Mouse (Mus musculus) layer of hippocampus, adult 8-10 months (tissue): ENCODE data around the gene Ros1. TPM values are rescaled to one million over a fixed set of nuclear protein-coding genes. Genes with fewer than 3 reads are reported as not detected.
A peak's percentile ranks its signal among the peaks of the same experiment; 100 is the strongest.

Experiments
- DNase-seq, 2 experiments: peaks; one replicate each; pipeline ENCODE4 v3.0.0; 2022; ENCODE audit warnings: low spot score in 2 of 2
- total RNA-seq, 4 experiments: library from RNA; stranded (reverse); gene quantifications; 2 replicates each; pipeline ENCODE4 v1.2.4; 2022

Gene Ros1
- total RNA-seq, 4 experiments from 2014 or later: 0.05 TPM; not detected in 3

DNA sequence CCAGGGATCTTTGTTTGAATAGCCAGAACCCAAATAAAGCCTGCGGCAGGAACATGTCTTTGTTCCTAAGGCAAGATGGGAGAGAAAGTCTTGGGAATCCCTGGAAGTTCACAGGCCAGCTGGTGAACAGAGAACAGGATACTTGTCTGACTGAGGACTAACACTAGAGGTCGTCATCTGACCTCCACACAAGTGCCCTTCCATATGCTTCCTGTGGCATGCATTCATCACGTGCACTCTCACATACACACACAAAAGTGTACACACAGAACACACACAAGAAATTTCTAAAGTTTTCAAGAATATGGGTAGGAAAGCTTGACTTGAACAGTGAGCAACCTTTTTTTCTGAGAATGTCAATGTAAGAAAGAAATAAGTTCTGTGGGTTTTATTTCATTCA is 34.4 kb downstream of the Ros1 start:
- no peak for DNase-seq

GRCm38 (mm10) chr10:52159704-52160103 is 35.3 kb downstream of the Ros1 start:
- no peak for DNase-seq

DNA sequence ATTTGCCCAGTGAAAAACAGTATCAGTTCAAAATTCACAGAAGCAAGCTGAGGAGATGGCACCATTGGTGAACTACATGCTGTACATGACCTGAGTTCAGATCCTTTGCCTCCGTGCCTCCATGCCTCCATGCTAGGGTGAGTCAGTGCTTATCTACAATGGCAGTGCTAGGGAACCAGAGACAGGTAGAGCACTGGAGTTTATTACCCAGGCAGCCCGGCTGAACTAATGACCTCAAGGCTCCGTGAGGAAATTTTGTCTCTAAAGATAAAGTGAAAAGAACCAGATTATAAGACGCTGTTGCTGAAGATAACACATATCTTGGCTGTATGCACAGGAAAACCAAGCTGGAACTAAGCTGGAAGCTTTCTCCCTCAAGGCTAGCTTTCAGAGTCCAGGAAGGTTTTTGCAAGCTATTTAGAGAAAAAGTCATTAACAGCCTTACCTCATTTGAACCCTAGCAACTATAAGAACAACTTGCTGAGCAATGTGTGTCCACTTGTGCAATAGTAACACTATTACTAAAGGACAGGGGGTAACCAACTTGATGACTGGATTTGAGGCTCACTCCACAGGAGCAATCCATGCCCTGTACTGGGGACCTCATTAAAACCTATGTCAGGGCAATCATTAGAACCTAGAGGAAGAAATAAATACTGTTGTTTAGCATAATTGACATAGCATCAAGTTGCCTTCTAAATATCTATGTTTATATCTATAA is 61.5 kb downstream of the Ros1 start:
- no peak for DNase-seq

DNA sequence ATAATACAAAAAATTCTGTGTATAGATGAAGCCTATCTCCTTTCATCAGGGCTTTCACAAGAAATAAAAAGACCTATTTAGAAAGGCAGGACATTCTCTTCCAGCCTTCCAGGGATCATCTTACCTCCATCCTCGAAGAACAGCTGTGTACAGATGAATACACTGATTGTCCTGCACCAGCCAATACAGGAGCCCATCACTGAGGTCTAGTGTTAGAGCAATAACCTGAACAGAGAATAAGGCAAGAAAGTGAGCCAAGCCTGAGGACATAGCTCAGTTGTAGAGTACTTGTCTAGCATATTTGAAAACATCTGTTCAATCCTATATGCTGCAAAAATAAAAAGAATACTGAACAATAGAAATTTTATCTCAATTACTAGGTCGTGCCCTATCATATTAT is 64.3 kb downstream of the Ros1 start:
- DNase-seq: no peak

- no peak for DNase-seq
Measured at GRCm38 (mm10) chr10:52128874-52129412, 66.1 kb downstream of the Ros1 start.

DNA sequence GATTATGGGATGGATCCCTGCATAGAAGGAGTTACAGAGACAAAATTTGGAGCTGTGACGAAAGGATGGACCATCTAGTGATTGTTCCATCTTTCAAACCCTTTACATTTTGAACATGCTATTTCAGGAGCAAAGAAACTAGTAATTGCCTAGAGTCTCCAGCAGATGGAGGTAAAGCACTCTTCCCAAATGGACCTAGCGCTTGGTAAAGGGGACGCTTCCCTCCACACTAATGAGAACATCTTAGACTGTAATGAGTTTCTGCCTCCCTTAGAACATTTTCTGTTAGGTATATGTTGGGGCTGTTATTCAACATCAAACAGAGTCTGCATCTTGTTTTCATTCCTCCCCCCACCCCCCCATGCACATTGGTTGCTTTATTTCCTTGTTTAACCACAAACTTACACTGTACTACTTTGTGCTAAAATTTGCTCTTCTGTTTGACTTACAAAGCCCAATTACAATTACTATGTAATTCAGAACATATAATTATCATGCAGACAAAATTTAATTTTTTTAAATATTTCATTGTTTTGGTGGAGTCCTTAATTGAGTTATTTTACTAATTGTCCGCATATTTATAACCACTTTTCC is 88.8 kb downstream of the Ros1 start:
- peak in 1 of 2 experiments; percentile 12 for DNase-seq

DNA sequence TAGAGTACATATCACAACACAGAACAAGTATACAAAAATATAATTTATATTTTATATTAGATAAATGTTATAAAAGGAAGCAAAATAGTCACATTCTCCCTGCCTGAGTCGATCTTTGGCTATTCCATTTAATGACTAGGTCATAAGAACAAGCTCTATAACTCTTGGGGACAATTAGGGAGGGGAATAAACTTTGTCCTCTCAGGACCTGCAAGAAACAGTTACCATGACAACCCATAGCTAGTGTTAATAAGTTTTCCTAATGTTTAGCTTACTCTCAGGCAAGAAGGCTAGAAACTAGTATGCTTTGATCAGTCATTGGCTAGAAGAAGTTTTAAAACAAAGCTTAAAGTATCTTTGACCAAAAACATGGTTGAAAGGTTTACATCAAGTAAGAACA is 93.8 kb downstream of the Ros1 start:
- no peak for DNase-seq

DNA sequence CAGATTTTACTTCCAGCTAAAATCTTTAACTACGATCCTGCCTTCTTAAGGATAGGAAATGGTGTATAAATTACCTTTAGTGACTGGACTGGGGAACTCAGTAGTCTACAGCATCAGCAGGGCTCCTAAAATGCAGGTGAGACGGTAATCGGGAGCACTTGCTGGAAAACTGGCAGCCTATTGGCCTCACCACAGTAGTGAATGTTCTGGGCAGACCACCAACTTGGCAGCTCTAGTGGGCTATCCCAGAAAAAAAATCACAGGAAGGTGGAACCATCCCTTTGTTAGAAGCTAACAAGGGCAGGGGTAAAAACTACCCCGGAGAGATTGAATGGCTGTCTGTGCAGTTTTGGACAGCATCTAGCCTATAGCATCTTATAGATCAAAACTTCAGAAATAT is 102.9 kb downstream of the Ros1 start:
- DNase-seq: no peak

DNA sequence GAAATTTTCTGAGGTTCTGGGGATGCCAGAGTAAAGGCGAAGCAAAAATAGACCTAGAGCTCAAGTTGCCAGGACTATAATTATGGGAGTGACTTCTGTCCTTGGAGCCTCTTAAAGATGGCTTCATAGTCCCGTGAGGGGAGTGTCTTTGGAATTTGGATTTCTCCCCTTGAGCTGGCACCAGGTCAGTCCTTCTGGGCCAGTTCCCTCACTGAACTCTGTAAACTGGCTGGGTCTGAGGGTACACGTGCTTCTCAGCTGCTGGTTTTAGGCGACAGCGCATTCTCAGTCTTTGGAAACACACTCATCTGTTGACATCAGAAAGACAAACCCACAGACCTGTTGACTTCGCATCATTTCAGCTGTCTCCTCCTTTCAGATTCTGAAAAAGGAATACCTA is 108.4 kb downstream of the Ros1 start:
- no peak for DNase-seq

- peak in 1 of 2 experiments; percentile 23 for DNase-seq
Measured at GRCm38 (mm10) chr10:52072482-52072881, 122.6 kb downstream of the Ros1 start.

GRCm38 (mm10) chr10:52048287-52048686 is 146.8 kb downstream of the Ros1 start:
- DNase-seq: no peak

GRCm38 (mm10) chr10:52043086-52043485 is 152.0 kb downstream of the Ros1 start:
- no peak for DNase-seq

- DNase-seq: no peak
Measured at GRCm38 (mm10) chr10:52039392-52039791, 155.7 kb downstream of the Ros1 start.

- DNase-seq: no peak
Measured at GRCm38 (mm10) chr10:52033729-52034128, 161.3 kb downstream of the Ros1 start.

DNA sequence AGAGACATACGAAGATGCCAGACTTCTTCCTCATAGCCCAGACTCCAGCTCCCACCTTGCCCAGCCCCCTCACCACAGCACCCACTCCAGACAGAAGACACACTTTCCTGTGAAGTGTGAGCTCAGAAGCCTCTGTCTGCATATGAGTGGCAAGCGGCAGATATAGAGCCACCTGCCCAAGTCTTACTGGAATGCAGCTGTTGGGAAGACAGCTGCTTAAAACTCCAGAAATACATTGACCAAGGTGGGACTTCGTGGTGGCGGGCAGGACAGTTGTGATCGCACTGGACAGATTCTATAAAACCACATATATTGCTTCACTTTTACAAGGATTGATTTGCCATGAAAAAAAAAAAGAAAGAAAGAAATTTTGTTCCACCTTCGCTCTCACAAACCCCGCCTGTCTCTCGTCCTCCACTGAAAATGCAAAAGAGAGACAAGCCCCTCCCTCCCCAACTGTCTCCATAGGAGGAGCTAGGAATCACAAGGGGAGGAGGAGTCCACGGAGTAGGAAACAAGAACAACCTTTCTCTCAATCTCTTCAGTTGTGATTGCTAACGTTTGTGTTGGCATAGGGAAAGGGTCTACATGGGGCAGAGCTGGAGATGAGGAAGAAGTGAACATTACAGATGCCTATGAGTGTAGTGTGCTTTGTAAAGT is 165.5 kb downstream of the Ros1 start:
- DNase-seq: no peak

- DNase-seq: no peak
Measured at GRCm38 (mm10) chr10:52028561-52029370, 166.3 kb downstream of the Ros1 start.

- no peak for DNase-seq
Measured at GRCm38 (mm10) chr10:52027161-52028035, 167.6 kb downstream of the Ros1 start.

DNA sequence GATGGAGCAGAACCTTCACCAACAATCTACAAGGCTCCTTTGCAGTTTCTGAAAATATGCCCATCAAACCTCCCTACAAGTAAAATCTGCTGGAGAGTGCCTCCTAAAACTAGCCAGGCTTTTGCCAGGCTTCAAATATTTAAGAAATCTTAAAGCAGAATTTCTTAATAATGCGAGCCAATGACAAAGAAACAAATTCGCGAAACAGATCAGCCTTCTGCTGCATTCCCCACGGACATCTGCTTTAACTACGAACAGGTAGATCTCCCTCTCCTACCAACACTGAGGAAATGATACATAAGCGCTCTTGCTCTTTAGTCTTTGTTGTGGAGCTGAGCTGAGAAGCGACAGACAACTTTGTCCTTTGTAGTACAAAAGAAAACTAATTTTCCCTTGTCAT is 169.2 kb downstream of the Ros1 start:
- DNase-seq: no peak

- DNase-seq: no peak
Measured at GRCm38 (mm10) chr10:52025291-52025690, 169.8 kb downstream of the Ros1 start.

DNA sequence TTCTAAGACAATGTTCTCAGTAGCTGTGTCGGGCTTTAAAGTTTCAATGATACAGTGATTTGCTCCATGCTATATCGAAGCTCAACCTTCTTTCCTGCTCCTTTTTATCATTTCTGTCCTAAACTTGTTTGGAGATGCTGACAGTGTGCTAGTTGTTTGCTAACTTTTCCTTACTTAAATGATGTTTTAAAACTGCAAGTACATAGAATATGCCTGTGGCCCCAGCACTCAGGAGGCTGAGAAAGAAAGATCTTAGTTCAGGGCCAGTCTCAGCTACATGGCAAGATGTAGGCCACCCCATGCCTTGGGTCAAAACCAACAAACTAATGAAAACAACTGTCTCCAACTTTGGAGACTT is 171.0 kb downstream of the Ros1 start:
- no peak for DNase-seq
